Mouse (Mus musculus): ENCODE data around the gene Gfer. TPM values are rescaled to one million over a fixed set of nuclear protein-coding genes. Genes with fewer than 3 reads are reported as not detected.
A peak's percentile ranks its signal among the peaks of the same experiment; 100 is the strongest.
"Not testable (repeated sequence)": the region's sequence is repeated elsewhere in the genome, so short reads cannot be mapped to it uniquely, and the experiment has no call there.

The Gfer gene
- polyA plus RNA-seq, 1 experiment, result 23.7 TPM

DNA sequence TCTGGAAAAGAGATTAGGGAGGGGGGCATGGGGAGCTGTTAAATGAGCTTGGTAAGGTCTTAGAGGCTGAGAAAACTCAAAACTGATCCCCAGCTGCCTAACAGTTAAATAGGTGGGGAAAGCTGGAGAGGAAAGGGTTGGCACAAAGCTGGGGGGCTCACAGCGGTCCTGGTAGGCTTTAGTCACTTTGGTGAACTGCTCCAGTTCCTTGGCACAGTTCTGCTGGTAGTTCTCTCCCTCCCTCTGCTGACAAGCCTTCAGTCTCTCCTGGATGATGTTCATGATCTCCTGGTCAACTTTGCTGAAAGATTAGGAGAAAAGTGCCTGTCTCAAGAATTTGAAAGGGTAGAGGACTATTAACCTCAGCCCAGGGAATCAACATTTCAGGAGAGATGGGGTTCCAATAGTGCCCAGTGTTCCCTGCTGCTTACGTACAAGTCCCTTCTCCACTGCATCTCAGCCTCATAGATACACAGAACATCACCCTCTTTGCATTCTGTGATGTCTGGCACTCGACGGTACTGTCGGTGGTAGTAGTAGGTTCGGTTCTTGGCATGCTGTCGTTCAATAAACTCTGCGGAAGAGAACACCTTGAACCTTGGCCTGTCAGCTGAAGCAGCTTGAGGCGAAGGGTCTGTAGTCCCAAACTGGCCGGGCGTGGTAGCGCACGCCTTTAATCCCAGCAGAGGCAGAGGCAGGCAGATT lies 26.4 kb upstream of the Gfer start:
- DNase-seq (ENCODE audit: low spot score), result no peak

DNA sequence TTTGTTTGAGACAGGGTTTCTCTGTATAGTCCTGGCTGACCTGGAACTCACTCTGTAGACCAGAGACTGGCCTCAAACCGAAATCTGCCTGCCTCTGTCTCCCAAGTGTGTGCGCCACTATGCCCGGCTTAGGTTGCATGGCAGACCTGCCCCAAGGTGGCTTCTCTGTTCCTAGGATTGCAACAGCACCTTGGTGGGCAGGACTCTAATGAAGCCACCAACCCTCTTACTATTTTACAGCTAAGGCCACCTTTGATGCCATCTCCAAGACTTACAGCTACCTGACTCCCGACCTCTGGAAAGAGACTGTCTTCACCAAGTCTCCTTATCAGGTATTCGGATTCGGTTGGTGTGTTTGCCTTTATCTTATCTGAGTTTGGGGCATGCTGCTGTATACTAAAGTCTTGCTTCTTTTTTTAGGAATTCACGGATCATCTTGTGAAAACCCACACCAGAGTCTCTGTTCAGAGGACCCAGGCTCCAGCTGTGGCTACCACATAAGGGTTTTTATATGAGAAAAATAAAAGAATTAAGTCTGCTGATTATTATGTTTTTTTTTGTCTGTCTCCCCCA lies 25.5 kb upstream of the Gfer start:
- not testable (repeated sequence) for DNase-seq (ENCODE audit: low spot score)

DNA sequence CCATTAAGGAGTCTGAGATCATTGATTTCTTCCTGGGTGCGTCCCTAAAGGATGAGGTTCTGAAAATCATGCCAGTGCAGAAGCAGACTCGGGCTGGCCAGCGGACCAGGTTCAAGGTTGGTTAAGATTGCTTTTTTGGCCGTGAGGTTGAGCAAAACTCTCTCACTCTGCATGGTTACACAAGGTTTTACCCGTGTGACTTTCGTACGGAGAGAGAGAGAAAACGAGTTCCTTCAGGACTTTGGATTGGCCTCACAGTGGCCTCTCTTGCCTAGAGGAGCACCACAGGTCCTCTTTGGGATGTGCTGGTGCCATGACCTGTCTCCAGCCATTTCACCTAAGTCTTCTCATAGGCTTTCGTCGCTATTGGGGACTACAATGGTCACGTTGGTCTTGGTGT lies 24.7 kb upstream of the Gfer start:
- not testable (repeated sequence) for DNase-seq (ENCODE audit: low spot score)

DNA sequence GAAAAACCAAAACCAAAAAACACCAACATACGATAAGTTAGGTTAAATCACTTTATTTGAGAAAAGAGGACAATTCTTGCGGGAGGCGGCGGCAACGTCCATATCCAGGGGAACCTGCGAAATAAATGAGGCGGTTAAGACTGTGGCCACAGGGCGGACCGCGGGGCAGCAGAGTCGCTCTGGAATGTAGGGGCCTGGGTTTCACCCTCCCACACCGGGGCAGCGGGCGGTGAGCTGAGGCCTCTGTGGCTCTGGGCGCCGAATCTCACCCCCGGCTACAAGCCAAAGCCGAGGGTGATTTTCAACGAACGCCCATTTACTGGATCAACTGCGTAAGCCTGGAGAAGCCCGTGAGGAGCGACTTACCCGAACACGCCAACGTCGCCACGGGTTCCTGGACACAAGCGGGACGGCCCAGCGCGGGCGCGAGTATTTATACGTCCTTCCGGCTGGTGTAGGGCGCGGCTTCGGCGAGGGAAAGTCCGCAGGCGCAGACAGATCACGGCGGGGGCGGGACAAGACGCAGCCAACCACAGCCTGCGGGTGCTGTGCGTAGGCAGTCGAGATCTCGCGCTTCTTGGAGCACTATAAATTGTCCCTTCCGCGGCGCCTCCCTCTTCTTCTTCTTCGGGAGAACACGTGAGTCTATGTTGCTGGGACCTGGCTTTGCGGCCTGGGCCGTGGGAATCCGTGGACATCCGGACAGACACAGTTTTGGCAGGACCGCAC lies 23.7 kb upstream of the Gfer start:
- DNase-seq (ENCODE audit: low spot score), result peak; percentile 87

DNA sequence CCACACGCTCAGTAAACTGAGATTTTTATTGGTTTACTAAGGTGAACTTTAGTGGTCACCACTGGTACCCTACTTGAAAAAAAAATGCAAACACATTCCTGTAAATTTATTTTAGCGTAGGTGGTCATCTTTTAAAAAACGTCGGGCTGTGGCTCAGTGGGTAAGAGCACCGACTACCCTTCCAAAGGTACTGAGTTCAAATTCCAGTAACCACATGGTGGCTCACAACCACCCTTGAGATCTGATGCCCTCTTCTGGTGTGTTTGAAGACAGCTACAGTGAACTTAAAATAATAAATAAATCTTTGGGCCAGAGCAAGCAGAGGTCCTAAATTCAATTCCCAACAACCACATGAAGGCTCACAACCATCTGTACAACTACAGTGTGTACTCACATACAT lies 23.0 kb upstream of the Gfer start:
- DNase-seq (ENCODE audit: low spot score), result not testable (repeated sequence)

DNA sequence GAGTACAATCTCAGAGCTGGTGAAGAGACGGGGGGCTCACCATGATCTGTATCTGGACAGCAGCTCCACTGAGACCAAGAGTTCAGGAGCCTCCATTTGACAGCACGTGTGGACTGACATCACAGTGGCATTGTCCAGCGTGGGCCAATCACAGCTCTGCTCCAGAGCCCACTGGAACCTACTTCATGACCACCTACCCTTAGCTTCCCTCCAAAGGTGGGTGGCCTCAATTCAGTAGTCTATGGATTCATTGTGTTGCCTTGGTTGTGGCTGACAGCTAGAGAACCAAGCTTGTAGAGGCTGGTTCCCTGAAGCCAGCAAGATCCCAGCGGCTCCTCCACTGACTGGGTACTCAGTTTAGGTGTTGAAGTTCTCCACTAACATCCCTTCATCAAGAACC lies 22.0 kb upstream of the Gfer start, which contains the start of the genes Rnf151 and Rps2:
Rnf151 (minus strand) TSS at position 121 of the 400 bp plus-strand sequence.
Rps2 (plus strand) TSS at position 174 of the 400 bp plus-strand sequence.
- DNase-seq (ENCODE audit: low spot score), result no peak

DNA sequence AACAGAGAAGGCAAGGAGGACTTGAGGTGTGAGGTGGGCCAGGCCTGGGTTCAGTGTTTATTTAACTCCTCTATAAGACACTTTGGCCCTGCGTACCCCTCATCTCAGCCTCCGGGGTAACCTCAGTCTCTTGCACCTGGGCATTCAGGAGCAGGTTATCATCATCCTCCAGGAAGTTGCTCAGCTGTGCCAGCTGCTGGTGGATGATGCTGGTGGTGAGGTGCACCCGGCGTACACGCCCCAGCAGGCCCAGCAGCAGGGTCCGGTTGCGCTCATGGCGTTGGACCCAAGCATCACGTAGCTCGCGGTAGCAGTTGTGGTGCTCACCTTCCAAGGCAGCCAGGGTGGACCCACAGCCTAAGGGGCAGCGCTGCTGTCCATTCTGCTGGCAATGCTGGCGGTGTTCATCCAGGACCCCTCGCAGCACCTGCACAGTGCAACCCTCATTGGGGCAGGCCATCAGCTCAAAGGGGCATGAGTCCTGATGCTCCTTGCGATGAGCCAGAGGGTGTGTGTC lies 20.3 kb upstream of the Gfer start:
- DNase-seq (ENCODE audit: low spot score), result no peak

DNA sequence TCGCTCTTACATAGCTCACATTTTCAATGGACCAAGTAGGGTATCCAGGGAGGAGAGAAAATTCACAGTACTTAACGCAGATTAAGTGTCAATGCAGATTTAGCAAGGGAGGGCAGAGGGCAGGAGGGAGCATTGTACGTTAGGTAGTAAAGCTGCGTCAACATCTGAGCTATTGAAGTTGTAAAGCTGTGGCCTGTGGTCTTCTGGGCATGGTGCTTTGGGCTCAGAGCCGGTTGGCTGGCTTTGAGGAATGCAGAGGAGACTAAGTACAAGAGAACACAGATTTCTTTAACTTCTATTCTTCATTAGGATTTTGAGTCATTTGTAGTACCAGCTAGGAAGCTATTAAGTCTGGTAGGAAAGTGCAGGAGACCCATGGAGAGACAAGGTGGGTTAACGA lies 19.6 kb upstream of the Gfer start:
- no peak for DNase-seq (ENCODE audit: low spot score)

DNA sequence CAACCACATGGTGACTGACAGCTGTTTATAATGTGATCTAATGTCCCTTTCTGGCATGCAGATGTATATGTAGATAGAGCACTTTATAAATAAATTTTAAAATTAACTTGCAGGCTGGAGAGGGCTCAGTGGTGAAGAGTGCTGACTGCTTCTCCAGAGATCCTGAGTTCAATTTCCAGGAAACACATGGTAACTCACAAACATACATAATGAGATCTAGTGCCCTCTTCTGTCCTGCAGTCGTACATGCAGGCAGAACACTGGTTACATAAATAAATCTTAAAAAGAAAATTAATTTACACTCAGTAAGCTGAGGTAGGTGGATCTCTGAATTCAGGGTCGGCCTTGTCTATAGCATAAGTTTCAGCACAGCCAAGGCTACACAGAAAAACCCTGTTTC lies 12.7 kb upstream of the Gfer start:
- DNase-seq (ENCODE audit: low spot score), result no peak

DNA sequence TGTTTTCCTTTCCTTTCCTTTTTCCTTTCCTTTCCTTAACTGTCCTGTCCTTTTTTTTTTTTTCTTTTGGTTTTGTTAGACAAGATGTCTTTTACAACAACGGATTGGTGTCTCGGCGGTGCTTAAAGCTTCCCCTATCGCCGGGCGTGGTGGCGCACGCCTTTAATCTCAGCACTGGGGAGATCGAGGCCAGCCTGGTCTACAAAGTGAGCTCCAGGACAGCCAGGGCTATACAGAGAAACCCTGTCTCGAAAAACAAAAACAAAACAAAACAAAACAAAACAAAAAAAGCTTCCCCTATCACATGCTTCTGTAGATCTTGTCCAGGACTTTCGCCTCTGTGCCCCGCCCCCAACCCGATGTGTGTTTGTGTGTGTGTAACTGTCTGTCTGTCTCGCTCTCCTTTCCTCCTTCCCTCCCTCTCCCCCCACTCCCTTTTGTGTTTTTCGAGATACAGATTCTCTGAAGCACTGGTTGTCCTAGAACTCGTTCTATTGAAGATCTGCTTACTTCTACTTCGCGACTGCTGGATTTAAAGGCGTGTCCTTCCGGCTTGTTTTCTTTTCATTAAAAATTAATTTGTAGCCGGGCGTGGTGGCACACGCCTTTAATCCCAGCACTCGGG lies 12.0 kb upstream of the Gfer start:
- DNase-seq (ENCODE audit: low spot score), result no peak

DNA sequence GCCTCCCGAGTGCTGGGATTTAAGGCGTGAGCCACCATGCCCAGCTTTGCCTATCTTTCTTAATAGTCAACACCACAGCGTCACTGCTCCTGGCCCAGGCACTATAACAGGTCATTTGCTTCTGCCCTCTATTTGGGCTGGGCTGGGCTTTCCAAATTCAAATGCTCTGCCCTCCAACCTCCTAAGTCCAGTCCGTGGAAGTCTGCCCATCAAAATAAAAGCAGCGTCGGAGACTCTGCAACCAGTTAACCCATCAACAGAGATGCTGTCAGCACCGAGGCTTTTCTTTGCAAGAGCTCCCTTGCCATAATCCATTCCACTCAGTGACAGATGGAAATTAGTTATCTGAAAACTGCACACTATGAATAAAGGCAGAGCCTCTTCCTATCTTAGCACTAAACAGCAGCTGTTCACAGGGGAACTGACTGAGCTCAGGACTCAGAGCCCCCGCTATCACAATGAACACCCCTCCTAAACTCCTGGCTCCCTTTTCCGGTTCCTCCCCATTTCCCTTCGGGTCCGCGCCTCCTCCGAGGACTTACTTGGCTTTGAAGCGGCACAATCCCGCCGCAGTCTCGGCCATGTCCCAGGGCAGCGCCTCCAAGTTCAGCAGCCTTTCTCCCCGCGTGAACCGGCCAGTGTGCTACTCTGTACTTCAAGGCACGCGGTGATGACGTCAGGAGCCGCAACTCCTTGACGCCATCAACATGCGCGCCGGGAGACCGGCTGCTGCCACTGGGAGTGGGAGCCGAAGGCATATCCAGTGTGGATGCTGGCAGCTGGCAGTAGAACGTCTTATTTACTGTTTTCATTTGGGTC lies 11.2 kb upstream of the Gfer start, which contains the start of gene Tbl3:
Tbl3 (minus strand) TSS at position 679 of the 819 bp plus-strand sequence.
- DNase-seq (ENCODE audit: low spot score), result peak; percentile 86

DNA sequence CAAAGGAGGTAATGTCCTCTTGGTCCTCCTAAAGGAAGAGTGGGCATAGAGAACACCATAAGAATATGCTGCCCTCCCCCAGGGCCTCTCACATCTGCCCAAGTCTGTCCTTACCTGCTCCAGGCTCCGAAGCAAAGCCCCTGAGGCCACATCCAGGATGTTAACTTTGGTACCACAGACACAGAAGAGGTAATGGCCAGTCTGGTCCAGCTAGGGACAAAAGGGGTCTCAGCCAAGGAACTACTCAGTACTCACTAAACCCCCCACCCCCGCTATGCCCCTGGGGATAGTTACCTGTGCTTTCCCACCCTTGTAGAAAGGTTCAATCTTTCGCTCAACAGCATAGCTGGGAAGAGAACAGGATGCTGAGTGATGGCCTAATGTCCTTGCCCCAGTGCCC lies 9.9 kb upstream of the Gfer start:
- DNase-seq (ENCODE audit: low spot score), result no peak

DNA sequence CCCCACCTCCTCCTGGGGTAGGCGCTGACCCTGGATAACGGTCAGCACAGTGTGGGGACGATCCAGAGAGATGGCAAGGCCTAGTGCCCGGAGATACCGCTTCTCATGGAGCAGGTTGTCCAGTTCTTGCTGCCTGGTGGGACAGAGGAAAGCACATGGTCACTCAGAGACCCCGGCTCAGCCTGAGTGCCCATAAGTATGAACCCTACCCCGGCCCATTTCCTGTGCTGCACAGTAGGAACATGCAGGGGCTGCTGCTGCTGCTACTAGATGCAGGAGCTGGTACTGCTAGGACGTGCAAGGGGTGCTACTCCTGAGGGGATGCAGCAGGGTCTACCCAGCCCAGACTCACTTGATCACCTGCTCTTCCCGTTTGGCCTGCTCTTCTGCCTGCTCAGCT lies 5.3 kb upstream of the Gfer start:
- peak; percentile 15 for DNase-seq (ENCODE audit: low spot score)

DNA sequence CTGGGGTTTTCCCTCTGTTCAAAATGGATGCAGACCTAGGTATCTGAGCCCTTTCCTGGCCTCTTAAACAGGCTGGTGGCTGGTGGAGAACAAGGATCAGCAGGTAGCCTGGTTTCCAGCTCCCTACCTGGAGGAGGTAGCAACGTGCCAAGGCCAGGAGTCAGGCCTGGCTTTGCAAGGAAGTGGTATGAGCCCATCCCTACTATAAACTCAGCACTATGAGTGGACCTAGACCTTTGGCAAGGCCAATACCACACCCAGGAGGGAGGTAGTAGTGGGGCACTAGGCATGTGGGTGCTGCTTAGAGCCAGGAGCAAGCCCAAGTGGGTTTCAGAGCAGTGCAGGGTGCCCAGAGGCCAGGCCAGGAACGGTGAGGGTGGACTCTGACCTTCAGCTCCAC lies 3.5 kb upstream of the Gfer start:
- peak; percentile 13 for DNase-seq (ENCODE audit: low spot score)

DNA sequence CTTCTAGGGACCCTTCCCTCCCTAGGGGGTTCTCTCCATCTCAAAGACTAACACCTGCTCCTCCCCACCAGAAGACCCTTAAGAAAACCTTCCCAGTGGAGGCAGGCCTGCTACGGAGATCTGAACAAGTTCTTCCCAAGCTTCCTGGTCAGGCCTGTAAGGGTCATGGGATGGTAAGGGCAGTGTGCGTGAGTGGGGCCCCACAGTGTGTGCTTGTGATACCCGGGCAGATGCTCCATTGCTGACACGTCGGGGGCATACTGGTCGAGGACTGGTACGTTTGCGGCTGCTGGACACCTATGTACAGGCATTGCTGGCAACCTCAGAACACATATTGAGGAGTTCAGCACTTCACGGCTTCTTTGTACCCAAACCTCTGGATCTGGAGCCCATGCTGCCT lies 2.8 kb upstream of the Gfer start:
- peak; percentile 17 for DNase-seq (ENCODE audit: low spot score)

DNA sequence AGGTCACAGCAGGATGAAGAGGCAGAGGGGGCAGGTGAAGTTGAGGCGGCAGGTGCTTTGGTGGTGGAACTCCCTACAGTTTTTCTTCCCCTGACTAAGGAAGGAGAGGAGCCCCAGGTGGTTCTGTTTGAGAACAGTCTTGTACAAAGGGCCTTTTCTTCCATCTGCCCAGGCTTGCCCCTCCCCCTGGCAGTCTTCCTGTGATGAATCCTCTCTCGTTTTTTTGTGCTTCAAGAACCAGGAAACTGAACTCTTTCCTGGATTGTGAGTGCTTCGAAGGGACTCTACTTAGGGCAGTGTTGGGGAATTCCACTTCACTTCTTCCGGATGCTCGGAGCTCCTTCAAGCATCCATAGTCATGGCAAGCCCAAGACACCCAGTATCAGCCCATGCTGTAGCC lies 2.0 kb upstream of the Gfer start:
- DNase-seq (ENCODE audit: low spot score), result no peak

DNA sequence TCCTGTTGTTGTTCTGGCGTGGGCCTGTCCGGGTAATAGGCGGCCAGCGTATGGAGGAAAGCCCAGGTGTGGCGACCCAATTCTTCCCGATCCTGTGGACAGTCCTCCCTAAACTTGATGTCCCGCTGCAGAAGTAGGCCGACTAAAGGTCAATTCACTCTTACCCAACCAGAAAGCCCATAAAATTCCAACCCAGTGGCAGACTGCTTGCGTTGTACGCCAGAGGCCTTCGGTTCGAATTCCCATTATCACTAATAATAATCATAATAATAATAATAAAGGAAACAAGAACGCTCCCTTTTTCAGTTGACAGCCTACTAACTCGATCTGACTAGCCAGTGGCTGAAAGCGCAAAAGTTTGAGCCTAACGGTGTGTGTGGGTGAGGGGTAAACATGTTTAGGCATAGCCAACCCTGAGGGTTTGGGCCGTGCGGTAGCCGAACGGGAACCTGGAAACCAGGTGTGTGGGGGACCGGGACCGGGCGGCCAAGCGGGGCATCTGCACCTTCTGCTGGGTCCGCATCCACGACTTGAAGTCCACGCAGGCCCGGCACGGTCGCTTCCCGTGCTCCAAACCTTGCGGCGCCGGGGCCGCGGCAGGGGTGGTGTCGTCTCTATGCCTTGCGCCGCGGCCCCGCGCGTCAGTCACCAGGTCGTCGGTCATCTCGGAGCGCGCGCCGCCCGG lies 488 bp downstream of the Gfer start:
- no peak for DNase-seq (ENCODE audit: low spot score)

DNA sequence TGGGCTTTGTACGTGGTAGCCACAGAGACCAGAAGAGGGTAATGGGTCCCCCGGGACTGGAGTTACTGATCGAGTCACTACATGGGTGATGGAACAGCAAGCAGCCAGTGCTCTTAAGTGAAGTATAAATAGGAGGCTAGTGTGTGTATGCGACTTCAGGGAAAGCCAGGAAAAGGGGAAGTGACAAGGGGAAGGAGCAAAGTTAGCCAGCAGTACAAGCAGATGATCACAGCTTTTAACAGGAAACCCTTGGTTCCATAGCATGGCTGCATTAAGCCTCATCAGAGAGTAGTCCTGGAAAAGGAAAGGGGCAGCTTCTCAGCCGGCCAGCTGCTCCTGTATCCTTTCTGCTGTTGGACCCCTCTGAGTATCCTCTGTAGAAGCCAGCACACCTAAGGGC lies 3.6 kb downstream of the Gfer start:
- DNase-seq (ENCODE audit: low spot score), result peak; percentile 17

DNA sequence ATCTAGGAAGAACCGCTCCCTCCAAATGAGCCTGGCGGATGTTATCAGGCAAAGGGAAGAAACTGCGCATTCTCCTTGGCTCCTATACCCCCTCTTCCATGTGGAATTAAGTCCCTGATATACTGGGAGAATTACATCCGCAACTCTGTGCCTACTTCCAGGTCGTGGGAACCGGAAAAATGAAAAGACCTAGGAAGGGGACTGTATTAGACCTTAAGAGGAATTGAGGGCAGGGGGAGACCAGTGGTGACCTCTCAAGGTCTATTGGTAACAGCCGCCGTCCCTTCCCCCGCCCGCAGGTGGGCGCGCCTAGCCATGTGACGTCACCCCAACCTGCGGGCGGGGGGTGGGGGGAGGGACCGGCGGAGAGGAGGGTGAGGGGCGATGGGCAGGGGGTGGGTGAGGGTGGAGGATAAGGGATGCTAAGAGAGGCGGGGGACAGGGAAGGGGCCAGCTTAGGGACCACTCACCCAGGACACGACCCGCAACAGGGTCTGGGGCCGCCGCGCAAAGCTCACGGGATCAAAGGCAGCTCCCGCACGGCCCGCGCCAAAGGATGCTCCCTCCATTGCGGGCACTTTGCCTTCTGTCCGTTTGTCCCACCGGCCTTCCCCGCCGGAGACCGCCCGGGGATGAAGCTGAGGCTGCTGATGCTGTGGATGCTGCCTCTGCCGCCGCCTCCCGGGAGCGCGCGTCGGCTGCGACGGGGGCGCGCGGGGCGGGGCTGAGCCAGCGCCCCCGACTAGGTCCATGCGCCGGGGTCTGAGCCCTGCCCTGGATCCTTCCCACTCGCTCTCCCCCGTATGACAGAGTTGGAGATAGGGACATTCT lies 6.5 kb downstream of the Gfer start, which contains the start of gene Syngr3:
Syngr3 (minus strand) TSS at position 705 of the 831 bp plus-strand sequence.
- peak; percentile 18 for DNase-seq (ENCODE audit: low spot score)

DNA sequence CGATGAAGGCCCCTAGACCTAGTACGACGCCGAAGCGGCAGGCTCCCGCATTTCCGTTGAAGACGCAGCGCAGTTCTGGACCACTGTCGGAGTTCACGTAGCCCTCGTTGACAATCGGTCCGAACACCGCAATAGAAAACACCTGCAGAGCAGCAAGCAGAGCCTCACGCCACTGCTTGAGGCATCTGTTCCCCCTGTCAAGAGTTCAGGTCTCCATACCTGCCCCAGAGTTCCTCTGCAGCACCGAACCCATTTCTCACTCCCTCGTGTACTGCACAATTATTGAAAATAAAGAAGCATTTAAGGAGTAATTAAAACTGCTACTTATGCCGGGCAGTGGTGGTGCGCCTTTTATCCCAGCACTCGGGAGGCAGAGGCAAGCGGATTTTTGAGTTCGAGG lies 8.4 kb downstream of the Gfer start:
- no peak for DNase-seq (ENCODE audit: low spot score)

All from urinary bladder, adult 2 months (tissue).